Mouse (Mus musculus) heart, postnatal 4 days (tissue): ENCODE measurements at regions not wholly inside any gene's neighbourhood (a gene's known extent, or its start where the extent isn't known, plus 50 kb on each side); places are given as distances from the start of the nearest gene placed in this dataset.

Source experiments
- DNase-seq: peaks from one replicate; pipeline ENCODE4 v3.0.0; 2021

GRCm38 (mm10) chr10:121150668-121151067 lies 116.9 kb downstream of the Wif1 start:
- no peak for DNase-seq

GRCm38 (mm10) chr10:121153625-121154024 lies 119.9 kb downstream of the Wif1 start:
- DNase-seq, result peak; percentile 72

DNA sequence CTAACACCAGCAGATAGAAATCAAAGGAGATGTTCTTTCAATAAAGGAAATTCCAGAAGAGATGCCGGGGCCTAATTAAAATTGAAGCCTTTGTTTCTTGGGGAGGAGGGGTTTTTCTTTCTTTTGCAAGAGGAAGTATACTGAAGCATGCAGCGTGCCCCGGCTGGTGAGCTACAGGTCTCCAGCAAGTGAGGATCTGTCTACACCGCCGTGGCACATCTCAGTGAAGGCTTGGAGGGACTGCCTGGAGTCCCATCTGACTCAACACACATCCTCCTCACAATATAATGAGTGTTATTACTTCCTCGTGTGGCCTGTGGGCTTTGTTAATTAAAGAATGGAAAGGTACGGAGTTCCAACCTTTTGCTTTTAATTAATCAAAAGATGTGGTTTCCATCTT lies 126.7 kb downstream of the Wif1 start:
- DNase-seq, result no peak

- peak; percentile 83 for DNase-seq
Measured at GRCm38 (mm10) chr10:121161201-121161600, 127.4 kb downstream of the Wif1 start.

DNA sequence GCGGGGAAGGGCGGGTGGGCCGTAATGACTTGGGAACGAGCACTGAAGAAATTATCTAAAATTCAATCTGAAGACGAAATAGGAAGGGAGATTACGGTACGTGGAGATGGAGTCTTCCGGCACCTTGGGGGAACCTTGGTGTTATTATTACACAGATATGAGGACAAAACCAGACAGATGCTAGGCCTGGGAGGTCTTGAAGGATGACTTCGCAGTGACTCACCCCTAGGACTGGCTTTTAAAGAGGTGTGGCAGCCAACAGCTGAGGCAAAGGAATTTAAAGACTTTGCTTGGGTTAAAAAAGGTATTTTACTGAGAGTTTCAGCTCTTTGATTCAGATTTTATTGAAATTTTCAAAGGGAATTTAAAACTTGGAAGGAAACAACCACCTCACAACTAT lies 140.3 kb downstream of the Wif1 start:
- no peak for DNase-seq

DNA sequence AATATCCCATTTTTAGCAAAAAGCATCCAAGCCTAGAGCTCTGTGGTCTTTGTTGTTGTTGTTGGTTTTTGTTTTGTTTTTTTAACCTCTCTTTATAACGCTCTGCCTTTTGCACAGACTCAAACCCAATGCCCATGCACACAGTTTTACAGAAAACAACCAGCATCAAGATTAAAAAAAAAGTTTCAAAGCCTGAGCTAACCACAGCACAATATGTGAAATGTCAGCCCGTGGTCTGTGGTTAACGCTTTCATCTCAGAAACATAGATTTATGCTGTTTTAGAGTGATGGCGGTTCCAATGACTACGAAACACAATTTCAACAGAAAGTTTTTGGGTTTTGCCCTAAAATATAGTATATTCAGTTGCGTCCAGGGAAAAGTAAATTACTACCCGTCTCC lies 155.4 kb downstream of the Wif1 start:
- no peak for DNase-seq

DNA sequence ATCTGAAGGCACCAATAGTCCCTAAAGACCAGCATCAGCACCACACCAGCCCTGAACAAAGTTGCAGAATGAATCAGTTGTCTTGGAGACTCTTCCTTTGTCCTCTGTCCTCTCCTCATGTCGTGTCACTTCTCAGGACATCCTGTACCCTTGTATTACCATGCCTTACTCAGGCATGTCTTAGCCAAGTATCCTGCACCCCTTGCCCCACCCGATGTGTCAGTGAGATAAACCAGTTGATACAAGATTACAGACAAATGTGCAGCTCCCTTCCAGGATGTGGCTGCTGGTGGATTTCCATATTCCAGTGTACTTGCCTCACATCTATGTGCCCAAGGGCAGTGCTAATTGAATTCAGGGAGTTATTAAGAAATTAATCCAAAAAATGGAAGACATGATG lies 151.8 kb downstream of the Tbc1d30 start:
- DNase-seq, result no peak

- DNase-seq, result no peak
Measured at GRCm38 (mm10) chr10:121202531-121202930, 148.5 kb downstream of the Tbc1d30 start.

GRCm38 (mm10) chr10:121205551-121205950 lies 145.5 kb downstream of the Tbc1d30 start:
- no peak for DNase-seq

DNA sequence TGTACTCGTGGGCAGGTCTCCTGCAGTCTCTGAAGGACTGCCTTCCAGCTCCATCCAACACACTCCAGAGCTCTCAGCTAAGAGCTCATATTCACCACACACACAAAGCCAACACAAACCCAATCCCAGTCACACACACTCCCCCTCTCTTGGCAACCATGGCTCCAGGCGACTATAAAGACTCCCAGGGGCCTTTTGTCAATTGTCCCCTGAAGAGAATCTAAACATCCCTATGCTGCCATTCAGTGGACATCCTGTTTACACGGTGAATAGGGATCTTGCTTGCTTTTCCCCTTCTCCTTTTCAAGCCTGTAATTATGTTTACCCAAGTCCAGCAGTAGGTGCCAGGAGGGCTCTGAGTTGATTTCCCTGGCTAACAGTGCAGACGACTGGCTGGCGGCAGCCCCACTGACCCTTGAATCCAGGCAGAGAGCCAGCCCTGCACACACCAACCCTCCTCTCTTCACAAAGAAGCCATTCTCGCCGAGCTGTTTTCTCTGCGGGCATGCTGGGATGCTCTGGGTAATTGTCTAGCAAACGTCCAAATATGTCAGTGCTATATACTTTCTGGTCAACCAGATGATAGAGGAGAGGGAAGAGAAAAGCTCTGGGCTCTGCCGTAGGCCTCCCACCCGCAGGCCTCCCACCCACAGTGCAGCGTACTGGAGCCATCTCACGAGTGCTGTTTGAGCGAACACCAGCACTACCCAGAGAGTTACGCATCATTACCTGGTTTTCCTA lies 144.9 kb downstream of the Tbc1d30 start:
- peak; percentile 88 for DNase-seq

DNA sequence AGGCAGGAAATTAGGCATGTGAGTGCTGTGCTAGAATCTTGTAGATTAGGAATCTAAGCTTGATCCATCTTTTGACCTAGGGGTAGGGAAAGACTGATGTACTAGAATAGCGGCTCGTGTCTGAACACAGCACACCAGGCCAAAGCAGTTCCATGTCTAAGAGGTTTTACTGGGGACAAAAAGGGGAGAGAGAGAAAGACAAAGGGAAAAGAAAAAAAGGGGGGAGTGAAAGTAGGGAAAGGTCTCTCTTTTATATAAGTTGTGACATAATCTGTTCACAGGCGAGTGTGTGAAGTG lies 144.4 kb downstream of the Tbc1d30 start:
- no peak for DNase-seq
